Mouse (Mus musculus) CH12.LX (cell line): ENCODE data around the gene Eef1a1.

Experiments
- CTCF ChIP-seq, 2 experiments: IDR thresholded peaks in 1 of 2; conservative IDR thresholded peaks in 1 of 2; 2 replicates each; pipeline ENCODE4 v1.5.1; 2011 to 2012; ENCODE audit warnings: low read depth in 2 of 2, low read length in 2 of 2, improper control_type of control experiment in 1 of 2, inconsistent platforms in 1 of 2, mild to moderate bottlenecking in 1 of 2, moderate library complexity in 1 of 2
- HCFC1 ChIP-seq: IDR thresholded peaks from 2 replicates; pipeline ENCODE4 v1.6.1; 2012; ENCODE audit warnings: low read depth, mild to moderate bottlenecking, inconsistent platforms, low read length, improper control_type of control experiment
- IRF4 ChIP-seq: IDR thresholded peaks from 2 replicates; pipeline ENCODE4 v1.6.1; 2014; ENCODE audit warnings: low read depth, mild to moderate bottlenecking, inconsistent platforms, low read length, improper control_type of control experiment
- MAX ChIP-seq: IDR thresholded peaks from 2 replicates; pipeline ENCODE4 v1.6.1; 2011; ENCODE audit warnings: low read length, improper control_type of control experiment
- POLR2A ChIP-seq: IDR thresholded peaks from 2 replicates; pipeline ENCODE4 v1.6.1; 2011; ENCODE audit warnings: low read depth, mild to moderate bottlenecking, improper control_type of control experiment, low read length
- TCF12 ChIP-seq: IDR thresholded peaks from 2 replicates; pipeline ENCODE4 v1.6.1; 2014; ENCODE audit warnings: low read depth, mild to moderate bottlenecking, inconsistent platforms, low read length, improper control_type of control experiment
- ZMIZ1 ChIP-seq: IDR thresholded peaks from 2 replicates; pipeline ENCODE4 v1.6.1; 2012; ENCODE audit warnings: low read depth, mild to moderate bottlenecking, inconsistent platforms, low read length, improper control_type of control experiment

DNA sequence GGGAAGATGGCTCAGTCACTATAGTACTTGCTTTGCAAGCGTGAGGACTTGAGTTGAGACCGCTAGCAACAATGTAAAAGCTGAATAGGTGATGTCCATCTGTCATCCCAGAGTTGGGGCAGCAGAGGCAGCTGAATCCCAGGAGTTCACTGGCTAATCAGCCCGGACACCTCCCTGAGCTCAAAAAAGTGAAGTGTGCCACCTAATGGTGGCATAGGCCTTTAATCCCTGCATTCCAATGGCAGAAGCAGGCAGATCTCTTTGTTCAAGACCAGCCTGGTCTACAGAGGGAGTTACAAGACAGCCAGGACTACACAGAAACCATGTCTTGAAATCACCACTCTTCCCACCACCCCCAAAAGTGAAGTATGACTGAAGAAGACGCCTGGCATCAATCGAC is 56.5 kb downstream of the Eef1a1 start:
- TF ChIP-seq ZMIZ1, result no peak
- TF ChIP-seq HCFC1, result no peak
- no peak for TF ChIP-seq IRF4
- TF ChIP-seq CTCF (conservative IDR thresholded peaks at IDR 0.05 in 1 of 2, IDR thresholded peaks at IDR 0.05 in 1 of 2; ENCODE audit: low read depth in 2 of 2, low read length in 2 of 2), result peak in 1 of 2 experiments; percentile 52; a peak in 2 of 4 replicates
- no peak for TF ChIP-seq TCF12
- no peak for TF ChIP-seq POLR2A
- no peak for TF ChIP-seq MAX
